Mouse (Mus musculus) hindbrain, embryonic 13.5 days (tissue): Measurements from ENCODE around the gene Itsn2. TPM values are rescaled to one million over a fixed set of nuclear protein-coding genes. Genes with fewer than 3 reads are reported as not detected.
A peak's percentile ranks its signal among the peaks of the same experiment; 100 is the strongest.

Experiments
- ATAC-seq: fragments of 200-750 bp; cut with Nextera tagmentation; 2 replicates; pipeline ENCODE4 v1.8.0; 2017; ENCODE audit warnings: moderate TSS enrichment; ENCODE audit not compliant: low FRiP score
- H3K27ac ChIP-seq: fragments of 300-500 bp; sonication (generic); 2 replicates; pipeline ENCODE4 v1.5.1; 2015; ENCODE audit warnings: inconsistent platforms, mild to moderate bottlenecking, moderate library complexity
- H3K27me3 ChIP-seq: fragments of 300-500 bp; sonication (generic); 2 replicates; pipeline ENCODE4 v1.6.1; 2015; ENCODE audit warnings: mild to moderate bottlenecking, inconsistent platforms
- H3K36me3 ChIP-seq: fragments of 300-500 bp; sonication (generic); 2 replicates; pipeline ENCODE4 v1.6.1; 2015; ENCODE audit warnings: mild to moderate bottlenecking, inconsistent platforms
- H3K4me1 ChIP-seq: fragments of 300-500 bp; sonication (generic); replicated peaks from 2 replicates; pipeline ENCODE4 v1.6.1; 2015; ENCODE audit warnings: inconsistent platforms
- H3K4me2 ChIP-seq: fragments of 300-500 bp; sonication (generic); 2 replicates; pipeline ENCODE4 v1.6.1; 2015; ENCODE audit warnings: inconsistent platforms, mild to moderate bottlenecking, moderate library complexity
- H3K4me3 ChIP-seq: fragments of 300-500 bp; sonication (generic); 2 replicates; pipeline ENCODE4 v1.5.1; 2015; ENCODE audit warnings: mild to moderate bottlenecking, inconsistent platforms
- H3K9ac ChIP-seq: fragments of 300-500 bp; sonication (generic); 2 replicates; pipeline ENCODE4 v1.6.1; 2015; ENCODE audit warnings: mild to moderate bottlenecking, inconsistent platforms
- H3K9me3 ChIP-seq: fragments of 300-500 bp; sonication (generic); 2 replicates; pipeline ENCODE4 v1.6.1; 2016; ENCODE audit warnings: inconsistent platforms
- WGBS: fragments of 180-500 bp; shearing (Covaris S2); methylation state at CpG from one replicate; pipeline ENCODE4 v1.1.7; 2015; 5-methylcytosine and 5-hydroxymethylcytosine counted together
- polyA plus RNA-seq: library from polyadenylated mRNA; unstranded; fragments of >200 nt; fragmentation: Nextera tagmentation; extraction: Ambion mirVana; gene quantifications from 2 replicates; pipeline ENCODE4 v1.2.1, GENCODE M21; 2015

Itsn2 gene
- polyA plus RNA-seq, 1 experiment from 2014 or later: 16.2 TPM

DNA sequence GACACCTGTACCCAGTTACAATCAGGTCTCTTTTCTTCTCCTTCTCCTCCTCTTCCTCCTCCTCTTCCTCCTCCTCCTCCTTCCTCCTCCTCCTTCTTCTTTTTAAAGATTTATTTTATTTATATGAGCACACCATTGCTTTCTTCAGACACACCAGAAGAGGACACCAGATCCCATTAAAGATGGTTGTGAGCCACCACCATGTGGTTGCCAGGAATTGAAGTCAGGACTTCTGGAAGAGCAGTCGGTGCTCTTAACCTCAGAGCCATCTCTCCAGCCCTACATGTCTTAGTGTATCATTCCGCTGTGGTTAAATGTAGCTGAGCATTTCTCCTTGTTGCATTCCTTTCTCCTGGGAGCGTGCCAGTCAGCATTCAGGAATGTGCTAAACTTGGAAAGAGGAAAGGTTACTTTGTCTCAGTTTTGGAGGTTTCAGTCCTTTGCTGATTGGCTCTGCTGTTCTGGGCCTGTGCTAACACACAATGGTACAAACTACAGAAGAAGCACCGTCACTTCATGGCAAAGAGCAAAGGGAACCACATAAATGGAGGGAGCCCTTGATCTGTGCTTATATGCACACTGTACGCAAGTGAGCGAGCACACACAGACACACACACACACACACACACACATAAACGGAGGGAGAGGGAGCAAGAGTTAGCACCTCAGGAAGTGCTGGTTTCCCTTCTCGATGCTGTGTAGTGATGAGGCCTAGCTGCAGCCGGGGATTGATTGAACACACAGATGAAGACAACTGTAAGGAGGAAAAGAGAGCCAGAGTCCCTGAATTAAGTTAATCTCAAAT lies 33.8 kb upstream of the Itsn2 start:
- H3K36me3 ChIP-seq: no peaks in the 10 kb centered on the region
- no peak for ATAC-seq
- H3K4me3 ChIP-seq: no peak overlapping the region
- H3K27me3 ChIP-seq: no peaks in the 10 kb centered on the region
- 80% methylated on average over 9 of the region's 9 CpGs for WGBS
- no peak overlapping the region for H3K4me2 ChIP-seq
- H3K9ac ChIP-seq: no peak overlapping the region
- H3K4me1 ChIP-seq: no peaks in the 10 kb centered on the region
- H3K27ac ChIP-seq: no peak overlapping the region
- H3K9me3 ChIP-seq: no peaks in the 10 kb centered on the region

DNA sequence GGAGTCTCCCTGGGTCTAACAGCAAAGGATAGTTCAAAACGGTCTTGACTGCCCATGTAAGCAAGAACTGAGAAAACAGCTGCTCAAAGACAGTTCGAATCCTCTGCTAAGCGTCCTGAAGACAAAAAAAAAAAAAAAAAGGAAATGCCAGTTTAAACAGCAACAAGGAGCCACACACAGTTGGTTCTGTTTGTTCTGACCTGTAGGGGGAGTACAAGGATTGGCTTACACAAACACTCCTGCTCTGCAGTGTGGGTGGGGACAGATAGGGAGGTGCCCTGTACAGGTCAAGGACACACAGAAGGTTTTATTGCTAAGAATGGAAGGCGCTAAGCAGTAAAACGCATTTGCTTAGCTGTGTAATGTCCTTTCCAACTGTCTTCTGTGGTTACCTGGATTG lies 20.6 kb upstream of the Itsn2 start:
- H3K4me3 ChIP-seq: no peak overlapping the region
- no peak overlapping the region for H3K4me2 ChIP-seq
- H3K27me3 ChIP-seq: no peaks in the 10 kb centered on the region
- no peaks in the 10 kb centered on the region for H3K36me3 ChIP-seq
- H3K9me3 ChIP-seq: no peaks in the 10 kb centered on the region
- no peak overlapping the region for H3K9ac ChIP-seq
- 37% methylated on average over 5 of the region's 5 CpGs for WGBS
- ATAC-seq: no peak
- no peaks in the 10 kb centered on the region for H3K4me1 ChIP-seq
- H3K27ac ChIP-seq: no peak overlapping the region

DNA sequence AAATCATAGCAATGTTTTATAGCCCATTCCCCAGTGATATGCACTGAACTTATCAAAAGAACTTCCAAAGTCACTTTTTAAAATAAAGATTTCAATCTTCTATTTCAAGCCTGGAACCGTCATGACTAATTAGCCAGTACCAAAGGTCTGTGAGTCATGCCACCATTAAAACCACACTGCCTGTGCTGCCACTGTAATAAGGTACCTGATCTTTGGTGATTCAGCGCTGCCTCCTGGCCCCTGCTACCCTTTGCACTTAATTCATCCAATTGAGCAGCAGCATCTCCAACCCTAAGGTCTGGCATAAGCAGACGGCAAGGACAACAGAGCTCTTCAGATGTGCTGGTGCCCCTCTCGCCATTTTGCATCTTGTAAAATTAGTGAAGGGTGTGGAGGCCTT lies 18.4 kb upstream of the Itsn2 start:
- H3K4me1 ChIP-seq: no peaks in the 10 kb centered on the region
- H3K9me3 ChIP-seq: no peaks in the 10 kb centered on the region
- no peaks in the 10 kb centered on the region for H3K27me3 ChIP-seq
- H3K27ac ChIP-seq: no peak overlapping the region
- H3K4me2 ChIP-seq: no peak overlapping the region
- H3K9ac ChIP-seq: no peak overlapping the region
- 86% methylated on average over 4 of the region's 4 CpGs for WGBS
- ATAC-seq: no peak
- no peak overlapping the region for H3K4me3 ChIP-seq
- no peaks in the 10 kb centered on the region for H3K36me3 ChIP-seq

DNA sequence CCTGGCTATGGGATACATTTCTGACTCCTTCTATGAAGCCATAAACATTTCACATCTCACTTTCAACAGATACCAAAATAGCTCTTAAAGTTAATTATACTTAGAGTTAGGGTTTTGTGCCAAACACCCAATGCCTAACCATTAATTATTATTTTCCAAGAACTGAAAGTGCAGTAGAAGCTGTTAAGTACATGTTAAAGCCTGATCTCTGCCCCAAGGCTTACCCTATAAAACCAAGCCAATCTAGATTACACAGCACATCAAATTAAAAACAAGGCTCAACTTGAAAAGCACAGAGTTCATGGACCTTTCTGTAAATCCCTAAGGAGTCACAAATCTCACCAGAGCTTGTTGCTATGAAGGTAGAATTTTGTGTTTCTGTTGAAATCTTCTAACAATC lies 10.1 kb upstream of the Itsn2 start:
- no peaks in the 10 kb centered on the region for H3K27me3 ChIP-seq
- H3K9ac ChIP-seq: no peak overlapping the region
- H3K4me3 ChIP-seq: no peak overlapping the region
- H3K9me3 ChIP-seq: no peaks in the 10 kb centered on the region
- H3K36me3 ChIP-seq: no peaks in the 10 kb centered on the region
- H3K4me2 ChIP-seq: no peak overlapping the region
- H3K27ac ChIP-seq: no peak overlapping the region
- H3K4me1 ChIP-seq: no peaks in the 10 kb centered on the region
- ATAC-seq: no peak

DNA sequence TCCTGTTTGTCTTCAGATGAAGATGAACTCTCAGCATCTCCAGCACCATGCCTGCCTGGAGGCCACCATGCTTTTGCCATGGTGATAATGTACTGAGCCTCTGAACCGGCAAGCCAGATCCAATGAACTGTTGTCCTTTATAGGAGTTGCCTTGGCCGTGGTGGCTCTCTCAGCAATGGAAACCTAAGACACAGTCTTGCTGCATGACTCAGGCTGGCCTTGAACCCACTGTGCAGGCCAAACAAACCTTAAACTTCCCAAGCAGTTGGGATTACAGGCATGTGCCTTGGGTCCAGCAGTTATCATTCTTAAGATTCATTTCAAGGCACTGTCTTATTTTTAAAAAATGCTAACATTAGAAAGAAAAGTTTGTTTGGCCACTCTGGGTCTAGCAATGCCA lies 4.6 kb upstream of the Itsn2 start:
- Histone ChIP-seq H3K27ac (no peak overlapping the region), H3K9me3 (no peaks in the 10 kb centered on the region), H3K4me3 (no peak overlapping the region), H3K4me2 (no peak overlapping the region), H3K4me1 (peaks cover 6% of the 10 kb centered on the region; the same call in 1 of the 2 replicates), H3K27me3 (peaks cover 6% of the 10 kb centered on the region; the same call in 1 of the 2 replicates), H3K9ac (no peak overlapping the region), H3K36me3 (no peaks in the 10 kb centered on the region)
- ATAC-seq: no peak
- WGBS: 87% methylated on average over 2 of the region's 2 CpGs

DNA sequence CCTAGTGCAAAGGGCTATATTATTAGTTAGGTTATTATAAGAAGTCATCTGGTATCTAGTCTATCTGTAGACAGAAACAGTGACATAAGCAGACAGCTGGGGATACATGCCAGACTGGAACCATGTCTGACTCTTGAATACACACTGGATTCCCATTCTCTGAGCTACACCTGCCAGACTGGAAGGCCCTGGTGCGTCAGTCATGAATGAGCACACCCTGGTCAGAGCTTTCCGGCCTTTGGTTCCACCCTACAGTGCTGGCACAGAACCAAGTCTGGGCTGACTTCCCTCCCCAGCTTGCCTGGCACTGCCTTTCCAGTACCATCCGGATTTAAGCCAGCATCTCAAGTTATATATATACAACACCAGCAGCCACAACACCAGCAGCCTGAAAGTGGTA lies 3.8 kb upstream of the Itsn2 start:
- no peak overlapping the region for H3K4me3 ChIP-seq
- ATAC-seq: no peak

DNA sequence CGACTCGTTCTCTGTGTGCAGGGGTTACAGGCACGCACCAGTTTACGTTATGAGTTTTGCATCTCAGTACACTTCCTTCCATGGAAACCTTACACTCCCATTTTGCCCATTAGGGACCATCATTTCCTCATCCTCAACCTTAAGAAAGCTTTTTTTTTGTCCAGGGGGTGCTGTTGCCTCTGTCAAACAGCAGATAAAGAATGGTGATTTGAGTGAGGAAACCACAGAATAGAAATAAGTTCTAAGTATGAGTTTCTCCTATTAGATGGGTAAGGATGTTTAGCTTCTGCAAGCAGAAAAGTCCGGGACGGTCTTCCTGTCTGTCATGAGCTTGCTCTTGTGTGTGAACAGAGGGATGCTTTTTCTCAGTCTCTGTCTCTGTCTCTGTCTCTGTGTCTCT lies 413 bp upstream of the Itsn2 start:
- Histone ChIP-seq H3K4me1 (peaks cover 14% of the 10 kb centered on the region), H3K36me3 (no peaks in the 10 kb centered on the region), H3K27ac (no peak overlapping the region), H3K9ac (no peak overlapping the region), H3K4me2 (peak overlapping the region; percentile 77), H3K9me3 (no peaks in the 10 kb centered on the region), H3K4me3 (peak overlapping the region; percentile 85; the same call in 1 of the 2 replicates), H3K27me3 (peaks cover 9% of the 10 kb centered on the region; the same call in 1 of the 2 replicates)
- no peak for ATAC-seq
- 77% methylated on average over 6 of the region's 6 CpGs for WGBS

More for the DNA sequence above, 3.8 kb upstream of the Itsn2 start:
- Histone ChIP-seq H3K27me3 (peaks cover 6% of the 10 kb centered on the region; the same call in 1 of the 2 replicates), H3K4me2 (no peak overlapping the region), H3K9ac (no peak overlapping the region), H3K4me1 (peaks cover 7% of the 10 kb centered on the region), H3K27ac (no peak overlapping the region), H3K9me3 (no peaks in the 10 kb centered on the region), H3K36me3 (no peaks in the 10 kb centered on the region)
- 69% methylated on average over 3 of the region's 3 CpGs for WGBS

DNA sequence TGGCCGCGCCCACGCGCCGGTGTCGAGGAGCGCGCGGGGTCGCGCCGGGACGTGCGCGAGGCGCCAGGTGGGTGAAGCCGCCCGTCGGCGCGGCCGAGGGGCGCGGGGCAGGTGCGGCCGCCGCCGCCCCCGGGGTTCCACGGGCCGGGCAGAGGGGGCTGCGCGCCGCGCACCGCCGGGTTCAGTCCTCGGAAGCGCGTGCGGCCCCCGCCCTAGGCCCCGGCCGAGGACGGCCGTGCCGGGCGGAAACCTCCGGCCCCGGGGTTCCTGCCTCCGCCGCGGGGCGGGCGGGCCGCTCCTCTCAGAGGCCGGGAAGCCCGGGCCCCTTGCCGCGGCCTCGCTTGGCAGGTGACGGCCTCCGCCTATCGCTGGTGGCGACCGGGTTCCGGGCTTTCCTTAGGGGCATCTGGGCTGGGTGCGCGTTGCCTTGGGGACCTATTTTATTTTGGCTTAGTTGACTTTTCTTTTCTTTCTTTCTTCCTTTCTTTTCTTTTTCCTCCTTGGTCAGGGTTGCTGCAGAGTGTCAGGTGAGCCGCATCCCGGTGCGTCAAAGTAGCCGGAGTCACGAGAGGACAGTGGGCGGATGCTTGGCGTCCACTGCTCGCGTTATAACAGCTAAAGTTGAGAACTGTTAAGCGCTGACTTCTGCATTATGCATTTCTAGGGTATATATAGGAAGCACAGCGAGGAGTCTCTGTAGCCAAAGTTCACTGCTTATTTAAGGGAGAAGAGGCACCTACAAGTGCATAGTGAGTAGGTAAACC lies 910 bp downstream of the Itsn2 start:
- Histone ChIP-seq H3K27me3 (peaks cover 9% of the 10 kb centered on the region; the same call in 1 of the 2 replicates), H3K4me3 (peak overlapping the region; percentile 85), H3K9me3 (no peaks in the 10 kb centered on the region), H3K4me1 (peaks cover 14% of the 10 kb centered on the region), H3K36me3 (no peaks in the 10 kb centered on the region), H3K4me2 (peak overlapping the region; percentile 77), H3K9ac (peak overlapping the region; percentile 87), H3K27ac (peak overlapping the region; percentile 70)
- peak; percentile 84 for ATAC-seq
- WGBS: under 1% methylated on average over 46 of the region's 80 CpGs

DNA sequence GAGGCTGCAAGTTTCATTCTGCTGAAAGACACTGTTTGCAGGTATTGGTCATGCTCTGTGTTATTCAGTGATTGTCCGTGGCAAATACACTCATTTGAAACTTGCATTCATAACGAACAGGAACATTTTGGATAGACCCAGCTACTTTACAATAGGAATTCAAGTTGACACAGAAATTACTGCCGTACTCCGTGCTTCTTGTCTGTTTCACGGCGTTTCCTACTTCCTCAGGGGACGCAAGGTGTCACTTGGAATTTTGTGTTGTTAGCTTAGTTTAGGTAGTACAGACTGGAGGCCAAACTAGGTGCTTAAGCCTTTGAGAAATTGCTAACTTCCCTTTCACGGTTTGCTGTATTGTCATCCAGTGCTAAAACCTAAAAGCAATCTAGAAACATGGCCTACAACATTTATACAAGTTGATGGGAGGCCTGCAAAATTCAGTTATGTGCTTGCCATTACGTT lies 1.5 kb downstream of the Itsn2 start:
- H3K27ac ChIP-seq: no peak overlapping the region
- H3K4me2 ChIP-seq: peak overlapping the region; percentile 77
- H3K9ac ChIP-seq: peak overlapping the region; percentile 87; the same call in 1 of the 2 replicates
- no peak for ATAC-seq
- H3K27me3 ChIP-seq: peaks cover 9% of the 10 kb centered on the region; the same call in 1 of the 2 replicates
- 70% methylated on average over 9 of the region's 9 CpGs for WGBS
- no peaks in the 10 kb centered on the region for H3K36me3 ChIP-seq
- no peaks in the 10 kb centered on the region for H3K9me3 ChIP-seq
- peaks cover 14% of the 10 kb centered on the region for H3K4me1 ChIP-seq
- peak overlapping the region; percentile 85 for H3K4me3 ChIP-seq

DNA sequence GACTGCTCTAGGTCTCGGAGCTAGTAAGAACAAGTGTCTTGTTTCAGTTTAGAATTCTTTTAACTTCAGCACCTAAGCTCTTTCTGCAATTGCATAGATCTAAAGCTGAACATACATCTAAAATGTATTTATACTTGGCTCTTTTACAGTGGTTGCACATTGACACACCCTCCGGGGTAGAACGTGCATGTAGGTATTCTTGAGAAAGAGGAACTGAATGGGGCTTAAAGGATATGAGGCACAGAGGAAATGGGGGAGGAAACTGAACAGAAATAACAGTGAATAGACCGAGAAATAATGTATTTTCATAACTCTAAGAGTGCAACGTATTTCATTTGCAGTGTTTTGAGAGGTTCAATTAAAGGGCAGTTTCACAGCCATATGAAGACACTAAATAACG lies 2.6 kb downstream of the Itsn2 start:
- H3K9ac ChIP-seq: no peak overlapping the region
- WGBS: 84% methylated on average over 6 of the region's 6 CpGs
- peaks cover 14% of the 10 kb centered on the region for H3K4me1 ChIP-seq
- no peaks in the 10 kb centered on the region for H3K9me3 ChIP-seq
- no peak overlapping the region for H3K27ac ChIP-seq
- peaks cover 9% of the 10 kb centered on the region; the same call in 1 of the 2 replicates for H3K27me3 ChIP-seq
- H3K36me3 ChIP-seq: no peaks in the 10 kb centered on the region
- no peak overlapping the region for H3K4me3 ChIP-seq
- ATAC-seq: no peak
- no peak overlapping the region for H3K4me2 ChIP-seq

DNA sequence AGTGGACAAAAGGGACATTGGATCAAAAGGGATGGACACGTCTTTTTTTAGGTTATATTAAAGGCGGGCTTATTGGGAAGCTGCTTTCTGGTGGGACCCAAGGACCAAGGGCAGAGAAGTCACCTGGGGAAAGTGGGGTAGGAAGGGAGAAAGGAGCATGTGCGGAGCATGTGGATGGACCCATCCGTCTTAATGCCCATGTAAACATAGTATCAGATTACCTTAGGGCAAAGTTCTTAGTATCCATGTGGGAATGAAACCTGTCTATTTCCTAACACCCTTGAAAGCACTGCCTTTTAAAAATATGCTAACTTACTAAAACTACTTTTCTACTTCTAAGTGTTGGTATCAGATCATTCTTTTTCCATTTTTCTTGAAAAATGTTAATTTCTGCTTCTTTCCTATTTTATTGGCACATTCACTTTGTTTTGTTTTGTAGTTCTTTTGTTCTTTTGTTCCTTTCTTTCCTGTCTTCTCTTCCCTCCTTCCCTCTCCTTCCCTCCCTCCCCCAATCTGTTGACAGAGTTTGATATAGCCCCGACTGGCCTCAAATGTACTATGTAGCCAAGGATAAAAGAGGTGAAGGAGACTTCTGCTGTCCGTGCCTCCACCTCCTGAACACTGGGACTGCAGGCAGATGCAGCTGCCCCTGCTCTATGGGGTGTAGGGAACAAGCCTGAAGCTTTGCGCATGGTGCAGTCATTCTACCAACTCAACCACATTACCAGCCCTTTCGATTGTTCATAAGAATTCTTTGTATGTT lies 6.4 kb downstream of the Itsn2 start:
- H3K9me3 ChIP-seq: no peaks in the 10 kb centered on the region
- H3K4me3 ChIP-seq: no peak overlapping the region
- H3K4me2 ChIP-seq: no peak overlapping the region
- H3K27me3 ChIP-seq: 0 out of 2 replicates have a peak, but pooled peaks cover 3% of the 10 kb centered on the region
- peaks cover 4% of the 10 kb centered on the region for H3K4me1 ChIP-seq
- 64% methylated on average over 8 of the region's 8 CpGs for WGBS
- ATAC-seq: no peak
- H3K36me3 ChIP-seq: no peaks in the 10 kb centered on the region
- H3K27ac ChIP-seq: no peak overlapping the region
- no peak overlapping the region for H3K9ac ChIP-seq

DNA sequence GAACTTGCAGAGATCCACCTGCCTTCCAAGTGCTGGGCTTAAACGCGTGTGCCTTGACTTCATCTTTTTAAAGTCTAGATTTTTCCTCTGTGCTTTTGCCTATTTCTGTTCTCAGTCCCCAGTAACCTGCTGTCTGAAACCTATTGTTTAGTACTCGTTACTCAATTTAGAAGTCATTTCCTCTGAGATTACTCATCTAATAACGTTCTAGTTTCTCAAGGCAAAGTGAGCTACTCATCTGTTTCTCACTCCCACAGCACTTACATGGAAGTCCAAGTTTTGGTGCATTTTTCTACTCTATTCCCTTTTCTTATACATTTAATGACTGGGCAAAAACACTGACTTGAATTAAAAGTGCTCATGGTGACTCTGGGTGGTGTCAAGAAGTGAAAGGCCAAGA lies 7.3 kb downstream of the Itsn2 start:
- 81% methylated on average over 4 of the region's 4 CpGs for WGBS
- no peak for ATAC-seq
- H3K4me3 ChIP-seq: no peak overlapping the region

More for the DNA sequence above, 7.3 kb downstream of the Itsn2 start:
- no peak overlapping the region for H3K27ac ChIP-seq
- H3K9ac ChIP-seq: no peak overlapping the region
- H3K36me3 ChIP-seq: no peaks in the 10 kb centered on the region
- H3K9me3 ChIP-seq: no peaks in the 10 kb centered on the region
- H3K4me1 ChIP-seq: no peaks in the 10 kb centered on the region
- no peaks in the 10 kb centered on the region for H3K27me3 ChIP-seq
- H3K4me2 ChIP-seq: no peak overlapping the region
